Mouse (Mus musculus) myocyte (in vitro differentiated cells): Measurements from ENCODE around the gene Gmfg. TPM values are rescaled to one million over a fixed set of nuclear protein-coding genes. Genes with fewer than 3 reads are reported as not detected.

ENCODE experiments used
- H3K27me3 ChIP-seq: one replicate; pipeline ENCODE4 v1.6.1; 2011; ENCODE audit not compliant: control insufficient read depth, insufficient read depth, insufficient read length
- H3K36me3 ChIP-seq: one replicate; pipeline ENCODE4 v1.6.1; 2011; ENCODE audit not compliant: control insufficient read depth, insufficient read depth
- H3K4me2 ChIP-seq: one replicate; pipeline ENCODE4 v1.6.1; 2011; ENCODE audit warnings: low read depth, control low read depth
- H3K4me3 ChIP-seq: one replicate; pipeline ENCODE4 v1.5.1; 2011; ENCODE audit warnings: mild to moderate bottlenecking, control low read depth, moderate library complexity
- H3K79me2 ChIP-seq: one replicate; pipeline ENCODE4 v1.6.1; 2011; ENCODE audit not compliant: control insufficient read depth, insufficient read depth
- H3ac ChIP-seq: one replicate; pipeline ENCODE4 v1.6.1; 2011; ENCODE audit not compliant: control insufficient read depth, insufficient read length
- CEBPB ChIP-seq: IDR thresholded peaks from 2 replicates; pipeline ENCODE4 v1.6.1; 2011; ENCODE audit warnings: mild to moderate bottlenecking, moderate library complexity; ENCODE audit not compliant: poor library complexity, insufficient read depth, severe bottlenecking
- E2F4 ChIP-seq: IDR thresholded peaks from one replicate; pipeline ENCODE4 v1.6.1; 2011; ENCODE audit warnings: mild to moderate bottlenecking, control low read depth, moderate library complexity; ENCODE audit not compliant: insufficient read depth
- MAX ChIP-seq: IDR thresholded peaks from one replicate; pipeline ENCODE4 v1.6.1; 2011; ENCODE audit warnings: low read depth, mild to moderate bottlenecking, control low read depth
- MYOD1 ChIP-seq, 3 experiments: IDR thresholded peaks; one replicate each; pipeline ENCODE4 v1.6.1; 2011; ENCODE audit warnings: control low read depth in 2 of 3, low read depth in 2 of 3, mild to moderate bottlenecking in 2 of 3, moderate library complexity in 1 of 3; ENCODE audit not compliant: insufficient read length in 2 of 3, control insufficient read depth in 1 of 3
- MYOG ChIP-seq, 3 experiments: IDR thresholded peaks; one replicate each; pipeline ENCODE4 v1.6.1; 2011; ENCODE audit warnings: control low read depth in 2 of 3, low read depth in 2 of 3, mild to moderate bottlenecking in 2 of 3; ENCODE audit not compliant: insufficient read length in 2 of 3, control insufficient read depth in 1 of 3, insufficient read depth in 1 of 3
- POLR2A ChIP-seq: IDR thresholded peaks from one replicate; pipeline ENCODE4 v1.6.1; 2011; ENCODE audit warnings: low read depth, mild to moderate bottlenecking, control low read depth, moderate library complexity; ENCODE audit not compliant: insufficient read length
- POLR2AphosphoS2 ChIP-seq: IDR thresholded peaks from one replicate; pipeline ENCODE4 v1.6.1; 2011; ENCODE audit warnings: low read depth, control low read depth; ENCODE audit not compliant: insufficient read length
- REST ChIP-seq: IDR thresholded peaks from one replicate; pipeline ENCODE4 v1.6.1; 2011; ENCODE audit warnings: mild to moderate bottlenecking, control low read depth, moderate library complexity; ENCODE audit not compliant: insufficient read depth, insufficient read length
- SRF ChIP-seq: IDR thresholded peaks from one replicate; pipeline ENCODE4 v1.6.1; 2011; ENCODE audit warnings: low read depth; ENCODE audit not compliant: control insufficient read depth, insufficient read length
- TCF12 ChIP-seq: IDR thresholded peaks from one replicate; pipeline ENCODE4 v1.6.1; 2011; ENCODE audit warnings: mild to moderate bottlenecking, control low read depth; ENCODE audit not compliant: poor library complexity, insufficient read depth, severe bottlenecking
- TCF3 ChIP-seq: IDR thresholded peaks from one replicate; pipeline ENCODE4 v1.6.1; 2011; ENCODE audit warnings: low read depth, control low read depth; ENCODE audit not compliant: insufficient read length
- USF1 ChIP-seq: IDR thresholded peaks from one replicate; pipeline ENCODE4 v1.6.1; 2011; ENCODE audit warnings: low read depth, mild to moderate bottlenecking, control low read depth, moderate library complexity
- polyA plus RNA-seq: library from polyadenylated mRNA; unstranded; fragments of >200 nt; fragmentation: generic; extraction: Trizol; gene quantifications from one replicate; pipeline ENCODE4 v1.2.1, GENCODE M21; 2012; ENCODE audit warnings: missing spikeins

The Gmfg gene
- polyA plus RNA-seq, 1 experiment, result not detected

DNA sequence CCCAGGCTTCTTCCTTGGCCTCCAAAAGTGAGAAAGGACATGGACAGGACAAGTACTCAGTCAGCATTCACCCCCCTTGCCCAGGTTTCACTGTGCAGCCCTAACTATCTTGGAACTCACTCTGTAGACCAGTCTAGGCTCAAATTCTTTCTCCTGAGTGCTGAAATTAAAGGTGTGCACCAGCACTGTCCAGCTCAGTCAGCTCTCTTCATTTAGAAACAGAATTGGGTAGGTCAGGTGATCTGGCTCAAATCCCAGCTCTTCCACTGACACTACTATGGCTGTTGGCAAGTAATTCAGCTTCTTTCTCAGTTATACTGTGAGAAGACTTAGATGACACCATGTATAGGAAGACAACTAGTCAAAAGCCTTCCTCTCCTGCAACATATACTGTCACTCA is 9.5 kb upstream of the Gmfg start:
- TF ChIP-seq REST (no peak), POLR2A (no peak), MAX (no peak), TCF12 (no peak), E2F4 (no peak), USF1 (no peak), POLR2AphosphoS2 (no peak), MYOD1 (IDR thresholded peaks at IDR 0.05; ENCODE audit: control insufficient read depth in 1 of 3, insufficient read length in 2 of 3, low read depth in 2 of 3) (no peak), TCF3 (no peak), SRF (no peak), MYOG (IDR thresholded peaks at IDR 0.05; ENCODE audit: control insufficient read depth in 1 of 3, insufficient read depth in 1 of 3, insufficient read length in 2 of 3, low read depth in 2 of 3) (no peak), CEBPB (no peak)
- Histone ChIP-seq H3K36me3 (peaks cover 4% of the 10 kb centered on the region), H3K79me2 (peaks cover 70% of the 10 kb centered on the region)

DNA sequence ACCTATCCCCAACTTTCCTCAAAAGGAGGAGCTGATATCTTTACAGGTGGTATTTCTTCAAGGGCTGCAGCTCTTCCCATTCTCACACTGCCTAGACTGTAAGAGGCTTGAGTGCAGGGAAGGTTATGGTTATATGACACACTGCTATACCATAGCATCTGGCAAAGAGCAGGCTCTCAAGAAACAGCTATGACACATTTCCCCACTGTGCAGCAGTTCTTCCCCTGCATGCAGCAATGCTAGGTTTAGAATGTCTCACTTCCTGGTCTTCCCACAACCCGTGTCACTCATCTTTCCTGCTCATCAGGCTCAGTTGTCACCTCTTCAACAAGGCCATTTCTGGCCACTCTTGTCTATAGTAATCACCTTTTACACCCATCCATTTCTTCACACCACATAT is 6.7 kb upstream of the Gmfg start:
- no peaks in the 10 kb centered on the region for H3K27me3 ChIP-seq
- peaks cover 90% of the 10 kb centered on the region for H3K79me2 ChIP-seq
- TF ChIP-seq MYOG (IDR thresholded peaks at IDR 0.05; ENCODE audit: control insufficient read depth in 1 of 3, insufficient read depth in 1 of 3, insufficient read length in 2 of 3, low read depth in 2 of 3) (no peak), CEBPB (no peak), REST (no peak), TCF3 (no peak), MAX (no peak), TCF12 (no peak), POLR2A (no peak), SRF (no peak), POLR2AphosphoS2 (no peak), MYOD1 (IDR thresholded peaks at IDR 0.05; ENCODE audit: control insufficient read depth in 1 of 3, insufficient read length in 2 of 3, low read depth in 2 of 3) (no peak), E2F4 (no peak), USF1 (no peak)
- no peak overlapping the region for H3K4me2 ChIP-seq
- H3K4me3 ChIP-seq, result no peak overlapping the region
- no peak overlapping the region for H3ac ChIP-seq
- peaks cover 8% of the 10 kb centered on the region for H3K36me3 ChIP-seq

More for the DNA sequence above, 9.5 kb upstream of the Gmfg start:
- no peak overlapping the region for H3K4me2 ChIP-seq
- H3K4me3 ChIP-seq, result no peak overlapping the region
- H3ac ChIP-seq, result no peak overlapping the region
- H3K27me3 ChIP-seq, result no peaks in the 10 kb centered on the region

DNA sequence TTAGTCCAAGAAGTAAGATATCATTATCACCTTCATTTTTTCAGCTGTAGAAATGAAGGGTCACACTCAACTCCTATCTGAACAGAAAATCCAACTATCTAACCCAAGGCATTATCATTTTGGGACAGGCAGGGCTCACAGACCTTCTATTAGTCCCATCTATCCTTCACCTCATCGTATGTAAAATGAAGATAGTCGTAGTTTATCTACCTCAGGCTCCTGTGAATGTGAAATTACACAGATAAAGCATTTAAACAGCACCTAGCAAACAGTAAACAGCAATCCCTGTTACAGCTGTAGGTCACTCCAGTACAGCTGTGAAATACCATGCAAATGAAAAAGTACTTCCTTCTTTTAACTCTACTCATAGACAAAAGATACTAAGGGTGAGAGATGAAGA is 5.0 kb upstream of the Gmfg start:
- H3K4me3 ChIP-seq, result no peak overlapping the region
- H3K4me2 ChIP-seq, result no peak overlapping the region
- TF ChIP-seq SRF (no peak), REST (no peak), TCF3 (no peak), MAX (no peak), TCF12 (no peak), CEBPB (no peak), MYOD1 (IDR thresholded peaks at IDR 0.05; ENCODE audit: control insufficient read depth in 1 of 3, insufficient read length in 2 of 3, low read depth in 2 of 3) (no peak), E2F4 (no peak), USF1 (no peak), POLR2A (no peak), MYOG (IDR thresholded peaks at IDR 0.05; ENCODE audit: control insufficient read depth in 1 of 3, insufficient read depth in 1 of 3, insufficient read length in 2 of 3, low read depth in 2 of 3) (no peak), POLR2AphosphoS2 (no peak)
- peaks cover 76% of the 10 kb centered on the region for H3K79me2 ChIP-seq
- no peaks in the 10 kb centered on the region for H3K27me3 ChIP-seq
- no peak overlapping the region for H3ac ChIP-seq
- peaks cover 8% of the 10 kb centered on the region for H3K36me3 ChIP-seq

DNA sequence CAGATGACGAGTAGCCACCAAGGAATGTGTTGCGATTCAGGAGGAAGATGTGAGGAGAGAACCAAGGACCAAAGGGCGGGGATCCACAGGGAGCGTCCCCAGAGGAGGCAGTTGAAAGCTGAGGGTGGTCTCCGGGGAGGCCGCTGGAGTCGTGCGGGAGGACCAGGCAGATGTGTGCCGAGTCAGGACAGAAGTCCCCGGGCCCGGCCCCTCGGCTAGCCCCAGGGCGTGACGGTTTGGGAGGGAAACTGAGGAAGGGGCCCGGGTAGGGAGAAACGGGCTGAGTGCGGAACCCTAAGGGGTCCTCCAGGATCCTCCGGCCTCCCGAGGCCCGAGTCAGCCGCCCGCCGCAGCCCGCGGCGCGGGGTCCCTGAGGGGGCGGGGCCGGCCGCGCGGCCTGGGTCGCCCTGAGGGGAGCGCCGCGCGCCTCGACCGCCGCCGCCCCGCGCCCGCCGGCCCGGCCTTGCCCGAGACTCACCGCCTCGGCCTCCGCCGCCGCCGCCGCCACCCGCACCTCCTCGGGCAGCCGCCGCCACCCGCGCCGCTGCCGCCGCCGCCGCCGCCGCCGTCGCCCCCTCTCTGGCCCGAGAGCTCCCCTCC is 1.5 kb upstream of the Gmfg start:
- TF ChIP-seq POLR2A (no peak), TCF12 (no peak), MYOG (IDR thresholded peaks at IDR 0.05; ENCODE audit: control insufficient read depth in 1 of 3, insufficient read depth in 1 of 3, insufficient read length in 2 of 3, low read depth in 2 of 3) (no peak), USF1 (no peak), REST (no peak), MAX (no peak), TCF3 (no peak), SRF (no peak), CEBPB (no peak), MYOD1 (IDR thresholded peaks at IDR 0.05; ENCODE audit: control insufficient read depth in 1 of 3, insufficient read length in 2 of 3, low read depth in 2 of 3) (no peak), POLR2AphosphoS2 (no peak), E2F4 (no peak)
- H3K27me3 ChIP-seq, result no peaks in the 10 kb centered on the region
- H3K36me3 ChIP-seq, result peaks cover 8% of the 10 kb centered on the region
- H3K79me2 ChIP-seq, result peaks cover 44% of the 10 kb centered on the region
- peak overlapping the region; percentile 76 for H3K4me2 ChIP-seq
- peak overlapping the region; percentile 59 for H3ac ChIP-seq
- H3K4me3 ChIP-seq, result peak overlapping the region; percentile 43
